10 mouse cellular contexts compared by ENCODE assay signal in the genomic region with DNA sequence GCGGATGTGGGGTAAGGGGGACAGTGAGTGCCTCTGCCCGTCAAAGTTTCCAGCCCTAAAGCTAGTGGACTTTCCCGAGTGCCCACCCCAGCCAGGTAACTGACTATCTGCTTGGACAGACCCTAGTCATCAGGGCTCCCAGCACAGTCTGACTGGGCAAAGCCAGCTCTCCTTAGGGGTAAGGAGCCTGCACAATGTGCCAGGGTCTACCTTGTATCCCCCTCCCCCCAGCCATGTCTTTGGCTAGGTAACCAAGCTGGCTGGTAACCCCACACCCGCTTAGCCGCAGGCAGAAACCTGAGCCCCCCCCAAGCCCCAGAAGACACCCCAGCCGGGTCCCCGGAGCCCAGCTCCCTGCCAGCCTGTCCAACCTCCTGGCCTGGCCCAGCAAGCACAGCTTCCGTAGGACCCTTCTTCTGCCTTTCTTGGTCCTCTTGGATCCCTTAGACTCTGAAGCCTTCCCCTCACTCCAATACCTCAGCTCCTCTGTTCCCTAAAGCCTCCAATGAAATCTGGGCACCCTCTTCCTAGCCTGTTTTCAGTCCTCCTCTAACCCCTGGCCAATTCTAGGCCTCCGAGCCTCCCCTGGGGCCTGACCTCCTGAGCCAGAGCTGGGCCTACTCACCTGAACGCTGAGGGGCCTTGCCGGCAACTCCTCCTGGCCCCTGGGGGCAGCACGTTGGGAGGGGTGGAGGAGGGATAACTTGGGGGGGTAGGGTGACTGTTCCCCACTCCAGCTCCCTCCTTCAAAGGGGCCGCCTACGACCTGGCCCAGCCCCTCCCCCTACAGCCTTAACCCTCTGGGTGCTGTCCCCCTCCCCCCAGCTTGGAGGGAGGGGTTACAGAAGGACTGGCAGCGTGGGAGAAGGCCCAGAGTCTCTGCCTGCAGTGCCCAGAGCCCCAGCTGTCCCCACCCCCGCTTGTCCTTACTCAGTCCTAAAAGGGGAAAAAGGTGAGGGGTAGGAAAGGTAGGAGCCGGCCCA. TPM values are rescaled to one million over a fixed set of nuclear protein-coding genes. Genes with fewer than 3 reads are reported as not detected.
DNase-seq lines count a peak whose midpoint lies in the region; ATAC-seq and TF ChIP-seq lines count a peak whose summit lies in the region.
"Had no signal": no experiment of that assay in that cellular context is flagged by ENCODE, and none has a peak within 500 bp of the region (broad histone marks: within the 10 kb centered on the region; RNA-seq: fewer than 3 reads in every experiment).

No protein-coding gene starts in this region.

- no peak for TF ChIP-seq EP300 in lung, postnatal 0 days (IDR thresholded peaks at IDR 0.05)

- H3K4me2 ChIP-seq in forebrain, embryonic 11.5 days (ENCODE audit: low read depth, low read length, severe bottlenecking): no peak overlapping the region
- H3K4me2 ChIP-seq in forebrain, embryonic 16.5 days (ENCODE audit: low read length): no peak overlapping the region
- peak overlapping the region; percentile 40 for H3K4me2 ChIP-seq in lung, postnatal 0 days (replicated peaks; ENCODE audit: low read depth, low read length)
- peak overlapping the region; percentile 62 for H3K4me2 ChIP-seq in intestine, embryonic 15.5 days (replicated peaks)
- peak overlapping the region; percentile 47 for H3K4me2 ChIP-seq in stomach, embryonic 16.5 days (ENCODE audit: low read depth, low read length)
- H3K4me2 ChIP-seq: neural tube, embryonic 12.5 days had no signal

- peak overlapping the region; percentile 10; the same call in 1 of the 2 replicates for H3K9ac ChIP-seq in forebrain, embryonic 11.5 days (ENCODE audit: low read length)
- no peak overlapping the region for H3K9ac ChIP-seq in forebrain, embryonic 16.5 days (replicated peaks; ENCODE audit: low read depth, low read length)
- H3K9ac ChIP-seq in lung, postnatal 0 days (replicated peaks; ENCODE audit: low read depth): no peak overlapping the region
- H3K9ac ChIP-seq in intestine, embryonic 15.5 days: peak overlapping the region; percentile 31; the same call in 1 of the 2 replicates
- peak overlapping the region; percentile 51 for H3K9ac ChIP-seq in stomach, embryonic 16.5 days (ENCODE audit: low read length)
- H3K9ac ChIP-seq: neural tube, embryonic 12.5 days had no signal

- no peak overlapping the region for H3K4me3 ChIP-seq in forebrain, embryonic 11.5 days (ENCODE audit: low read depth, low read length)
- no peak overlapping the region for H3K4me3 ChIP-seq in forebrain, embryonic 16.5 days (replicated peaks; ENCODE audit: low read length)
- no peak overlapping the region for H3K4me3 ChIP-seq in lung, postnatal 0 days (ENCODE audit: low read depth, low read length)
- peak overlapping the region; percentile 23 for H3K4me3 ChIP-seq in intestine, embryonic 15.5 days (replicated peaks)
- H3K4me3 ChIP-seq in stomach, embryonic 16.5 days (replicated peaks; ENCODE audit: low read length): peak overlapping the region; percentile 24
- H3K4me3 ChIP-seq: neural tube, embryonic 12.5 days had no signal

- H3K36me3 ChIP-seq in forebrain, embryonic 11.5 days (ENCODE audit: control insufficient read depth, insufficient read depth, low read length): no peaks in the 10 kb centered on the region
- no peaks in the 10 kb centered on the region for H3K36me3 ChIP-seq in forebrain, embryonic 16.5 days (ENCODE audit: control insufficient read depth, insufficient read depth)
- no peaks in the 10 kb centered on the region for H3K36me3 ChIP-seq in lung, postnatal 0 days (ENCODE audit: insufficient read depth, low read length)
- no peaks in the 10 kb centered on the region; the same call in 1 of the 2 replicates for H3K36me3 ChIP-seq in intestine, embryonic 15.5 days
- H3K36me3 ChIP-seq in stomach, embryonic 16.5 days (ENCODE audit: control insufficient read depth, insufficient read depth, low read length): no peaks in the 10 kb centered on the region
- H3K36me3 ChIP-seq: neural tube, embryonic 12.5 days had no signal

- H3K4me1 ChIP-seq in forebrain, embryonic 11.5 days (replicated peaks; ENCODE audit: control insufficient read depth, insufficient read depth, low read length): peaks cover 14% of the 10 kb centered on the region; the same call in 1 of the 2 replicates
- peaks cover 18% of the 10 kb centered on the region for H3K4me1 ChIP-seq in forebrain, embryonic 16.5 days (replicated peaks; ENCODE audit: control insufficient read depth, insufficient read depth, low read length)
- H3K4me1 ChIP-seq in lung, postnatal 0 days (ENCODE audit: insufficient read depth, low read depth, low read length): peaks cover 18% of the 10 kb centered on the region
- H3K4me1 ChIP-seq in intestine, embryonic 15.5 days (replicated peaks): peaks cover 68% of the 10 kb centered on the region
- peaks cover 52% of the 10 kb centered on the region for H3K4me1 ChIP-seq in stomach, embryonic 16.5 days (ENCODE audit: control insufficient read depth, insufficient read depth, low read length)

- WGBS in forebrain, embryonic 11.5 days: 52% methylated on average over 17 of the region's 17 CpGs
- WGBS in forebrain, embryonic 16.5 days: 59% methylated on average over 17 of the region's 17 CpGs
- WGBS in lung, postnatal 0 days: 51% methylated on average over 17 of the region's 17 CpGs
- 53% methylated on average over 17 of the region's 17 CpGs for WGBS in intestine, embryonic 15.5 days
- WGBS in stomach, embryonic 16.5 days: 55% methylated on average over 17 of the region's 17 CpGs

- TF ChIP-seq CTCF in lung, postnatal 0 days (IDR thresholded peaks at IDR 0.05): no peak

- no peak overlapping the region for H3K27ac ChIP-seq in forebrain, embryonic 11.5 days (ENCODE audit: low read depth, low read length)
- no peak overlapping the region for H3K27ac ChIP-seq in forebrain, embryonic 16.5 days (ENCODE audit: low read length)
- peak overlapping the region; percentile 72 for H3K27ac ChIP-seq in lung, postnatal 0 days (ENCODE audit: low read length)
- H3K27ac ChIP-seq in intestine, embryonic 15.5 days: peak overlapping the region; percentile 92
- H3K27ac ChIP-seq in stomach, embryonic 16.5 days (ENCODE audit: low read length): peak overlapping the region; percentile 95
- H3K27ac ChIP-seq: neural tube, embryonic 12.5 days had no signal

- DNase-seq in forebrain, embryonic 11.5 days (ENCODE audit: low spot score): no peak
- no peak for DNase-seq in lung, postnatal 0 days (ENCODE audit: low spot score)
- DNase-seq in lung, postnatal 14 days: no peak
- DNase-seq in urinary bladder, postnatal 25 days (ENCODE audit: low spot score): no peak

- H3K27me3 ChIP-seq in forebrain, embryonic 11.5 days (ENCODE audit: control insufficient read depth, insufficient read depth, low read length): peaks cover 2% of the 10 kb centered on the region; the same call in 1 of the 2 replicates
- no peaks in the 10 kb centered on the region for H3K27me3 ChIP-seq in forebrain, embryonic 16.5 days (replicated peaks; ENCODE audit: control insufficient read depth, insufficient read depth, low read length)
- no peaks in the 10 kb centered on the region for H3K27me3 ChIP-seq in lung, postnatal 0 days (replicated peaks; ENCODE audit: insufficient read depth, low read length)
- no peaks in the 10 kb centered on the region for H3K27me3 ChIP-seq in intestine, embryonic 15.5 days (replicated peaks)
- H3K27me3 ChIP-seq in stomach, embryonic 16.5 days (ENCODE audit: control insufficient read depth, insufficient read depth, low read length): no peaks in the 10 kb centered on the region
- H3K27me3 ChIP-seq: neural tube, embryonic 12.5 days had no signal

- no peaks in the 10 kb centered on the region for H3K9me3 ChIP-seq in forebrain, embryonic 11.5 days (ENCODE audit: control insufficient read depth, low read length)
- no peaks in the 10 kb centered on the region for H3K9me3 ChIP-seq in forebrain, embryonic 16.5 days (ENCODE audit: control insufficient read depth, low read length)
- no peaks in the 10 kb centered on the region for H3K9me3 ChIP-seq in lung, postnatal 0 days (ENCODE audit: low read length)
- H3K9me3 ChIP-seq in intestine, embryonic 15.5 days: no peaks in the 10 kb centered on the region
- H3K9me3 ChIP-seq in stomach, embryonic 16.5 days (replicated peaks; ENCODE audit: control insufficient read depth, low read length): no peaks in the 10 kb centered on the region
- H3K9me3 ChIP-seq: neural tube, embryonic 12.5 days had no signal

- no peak for ATAC-seq in forebrain, embryonic 11.5 days (replicated peaks; ENCODE audit: low FRiP score)
- no peak for ATAC-seq in forebrain, embryonic 16.5 days
- ATAC-seq in lung, postnatal 0 days: no peak
- ATAC-seq in intestine, embryonic 15.5 days: no peak
- ATAC-seq in stomach, embryonic 16.5 days (ENCODE audit: insufficient read depth, low FRiP score): no peak
- no peak for ATAC-seq in granulocyte monocyte progenitor cell, adult 5-6 weeks (replicated peaks; ENCODE audit: poor library complexity, severe bottlenecking)

RNA-seq across cellular contexts. Expression of a gene that starts 7.8 kb away (rescaled TPM):
- polyA plus RNA-seq in forebrain, embryonic 11.5 days (2014; fragmentation: Nextera tagmentation; extraction: Ambion mirVana): 1.3 and 1.4 TPM in 2 replicates
- 0.51 and 0.77 TPM in 2 replicates for polyA plus RNA-seq in forebrain, embryonic 16.5 days (2015; fragmentation: Nextera tagmentation; extraction: Ambion mirVana)
- 6.4 and 7.3 TPM in 2 replicates for polyA plus RNA-seq in lung, postnatal 0 days (2015; fragmentation: Nextera tagmentation; extraction: Ambion mirVana)
- polyA plus RNA-seq in intestine, embryonic 15.5 days (2015; fragmentation: Nextera tagmentation; extraction: Ambion mirVana): 8.9 and 10.4 TPM in 2 replicates
- 8.0 and 9.2 TPM in 2 replicates for polyA plus RNA-seq in stomach, embryonic 16.5 days (2015; fragmentation: Nextera tagmentation; extraction: Ambion mirVana)
- 8.5 and 18.6 TPM in 2 replicates for total RNA-seq in granulocyte monocyte progenitor cell, adult 5-6 weeks (2014; fragmentation: Nextera tagmentation)
- total RNA-seq in granulocyte monocyte progenitor cell, adult 5-6 weeks (2017): 7.5 and 14.0 TPM in 2 replicates

RNA-seq across cellular contexts. Expression of a gene that starts 15.9 kb away (rescaled TPM):
- polyA plus RNA-seq in forebrain, embryonic 11.5 days (2014; fragmentation: Nextera tagmentation; extraction: Ambion mirVana): 0.91 and 1.9 TPM in 2 replicates
- 0.77 TPM in 1 of 2 replicates, not detected in the other for polyA plus RNA-seq in forebrain, embryonic 16.5 days (2015; fragmentation: Nextera tagmentation; extraction: Ambion mirVana)
- polyA plus RNA-seq in lung, postnatal 0 days (2015; fragmentation: Nextera tagmentation; extraction: Ambion mirVana): not detected in 2 replicates
- not detected in 2 replicates for polyA plus RNA-seq in intestine, embryonic 15.5 days (2015; fragmentation: Nextera tagmentation; extraction: Ambion mirVana)
- not detected in 2 replicates for polyA plus RNA-seq in stomach, embryonic 16.5 days (2015; fragmentation: Nextera tagmentation; extraction: Ambion mirVana)
- 0.64 and 2.1 TPM in 2 replicates for total RNA-seq in granulocyte monocyte progenitor cell, adult 5-6 weeks (2014; fragmentation: Nextera tagmentation)
- total RNA-seq in granulocyte monocyte progenitor cell, adult 5-6 weeks (2017): not detected in 2 replicates
- polyA plus RNA-seq: heart, embryonic 16.5 days had no signal

RNA-seq across cellular contexts. Expression of a gene that starts 21.7 kb away (rescaled TPM):
- 0.08 and 0.15 TPM in 2 replicates for polyA plus RNA-seq in forebrain, embryonic 11.5 days (2014; fragmentation: Nextera tagmentation; extraction: Ambion mirVana)
- polyA plus RNA-seq in forebrain, embryonic 16.5 days (2015; fragmentation: Nextera tagmentation; extraction: Ambion mirVana): 1.2 and 1.3 TPM in 2 replicates
- polyA plus RNA-seq in lung, postnatal 0 days (2015; fragmentation: Nextera tagmentation; extraction: Ambion mirVana): 0.11 and 0.38 TPM in 2 replicates
- 1.6 and 1.9 TPM in 2 replicates for polyA plus RNA-seq in intestine, embryonic 15.5 days (2015; fragmentation: Nextera tagmentation; extraction: Ambion mirVana)
- polyA plus RNA-seq in stomach, embryonic 16.5 days (2015; fragmentation: Nextera tagmentation; extraction: Ambion mirVana): 0.70 and 0.89 TPM in 2 replicates
- total RNA-seq in granulocyte monocyte progenitor cell, adult 5-6 weeks (2014; fragmentation: Nextera tagmentation): not detected in 2 replicates
- not detected in 2 replicates for total RNA-seq in granulocyte monocyte progenitor cell, adult 5-6 weeks (2017)

RNA-seq across cellular contexts. Expression of a gene that starts 24.9 kb away (rescaled TPM):
- 28.5 and 31.9 TPM in 2 replicates for polyA plus RNA-seq in forebrain, embryonic 11.5 days (2014; fragmentation: Nextera tagmentation; extraction: Ambion mirVana)
- polyA plus RNA-seq in forebrain, embryonic 16.5 days (2015; fragmentation: Nextera tagmentation; extraction: Ambion mirVana): 43.6 and 46.7 TPM in 2 replicates
- polyA plus RNA-seq in lung, postnatal 0 days (2015; fragmentation: Nextera tagmentation; extraction: Ambion mirVana): 17.9 and 18.2 TPM in 2 replicates
- 32.9 and 33.3 TPM in 2 replicates for polyA plus RNA-seq in intestine, embryonic 15.5 days (2015; fragmentation: Nextera tagmentation; extraction: Ambion mirVana)
- polyA plus RNA-seq in stomach, embryonic 16.5 days (2015; fragmentation: Nextera tagmentation; extraction: Ambion mirVana): 27.5 and 28.6 TPM in 2 replicates
- total RNA-seq in granulocyte monocyte progenitor cell, adult 5-6 weeks (2014; fragmentation: Nextera tagmentation): 27.5 and 41.7 TPM in 2 replicates
- 15.3 and 16.2 TPM in 2 replicates for total RNA-seq in granulocyte monocyte progenitor cell, adult 5-6 weeks (2017)

RNA-seq across cellular contexts. Expression of a gene that starts 25.0 kb away (rescaled TPM):
- 0.13 TPM in 1 of 2 replicates, not detected in the other for polyA plus RNA-seq in forebrain, embryonic 11.5 days (2014; fragmentation: Nextera tagmentation; extraction: Ambion mirVana)
- polyA plus RNA-seq in forebrain, embryonic 16.5 days (2015; fragmentation: Nextera tagmentation; extraction: Ambion mirVana): 0.27 TPM in 1 of 2 replicates, not detected in the other
- 0.16 and 0.25 TPM in 2 replicates for polyA plus RNA-seq in lung, postnatal 0 days (2015; fragmentation: Nextera tagmentation; extraction: Ambion mirVana)
- 1.4 and 1.5 TPM in 2 replicates for polyA plus RNA-seq in intestine, embryonic 15.5 days (2015; fragmentation: Nextera tagmentation; extraction: Ambion mirVana)
- 0.45 and 0.49 TPM in 2 replicates for polyA plus RNA-seq in stomach, embryonic 16.5 days (2015; fragmentation: Nextera tagmentation; extraction: Ambion mirVana)
- not detected in 2 replicates for total RNA-seq in granulocyte monocyte progenitor cell, adult 5-6 weeks (2014; fragmentation: Nextera tagmentation)
- total RNA-seq in granulocyte monocyte progenitor cell, adult 5-6 weeks (2017): not detected in 2 replicates
- polyA plus RNA-seq: heart, embryonic 16.5 days had no signal

Comparison
In these comparisons a context has a peak if more than half of its experiments do, and no peak if none do; other contexts are left out.
1. H3K9ac ChIP-seq: peak in forebrain, embryonic 11.5 days (single experiment), intestine, embryonic 15.5 days (single experiment) and stomach, embryonic 16.5 days (single experiment); none in forebrain, embryonic 16.5 days (single experiment) and lung, postnatal 0 days (single experiment).
2. H3K27ac ChIP-seq: peak in lung, postnatal 0 days (single experiment), intestine, embryonic 15.5 days (single experiment) and stomach, embryonic 16.5 days (single experiment); none in forebrain, embryonic 11.5 days (single experiment) and forebrain, embryonic 16.5 days (single experiment).
3. H3K4me2 ChIP-seq: peak in lung, postnatal 0 days (single experiment), intestine, embryonic 15.5 days (single experiment) and stomach, embryonic 16.5 days (single experiment); none in forebrain, embryonic 11.5 days (single experiment) and forebrain, embryonic 16.5 days (single experiment).
4. H3K4me3 ChIP-seq: peak in intestine, embryonic 15.5 days (single experiment) and stomach, embryonic 16.5 days (single experiment); none in forebrain, embryonic 11.5 days (single experiment), forebrain, embryonic 16.5 days (single experiment) and lung, postnatal 0 days (single experiment).